Mouse (Mus musculus) neural tube, embryonic 12.5 days (tissue): Measurements from ENCODE around the gene Pah. TPM values are rescaled to one million over a fixed set of nuclear protein-coding genes. Genes with fewer than 3 reads are reported as not detected.

ENCODE experiments used
- ATAC-seq: fragments of 200-750 bp; cut with Nextera tagmentation; 2 replicates; pipeline ENCODE4 v1.8.0; 2017; ENCODE audit warnings: low read depth, mild to moderate bottlenecking, moderate TSS enrichment, moderate library complexity; ENCODE audit not compliant: low FRiP score
- H3K27ac ChIP-seq: fragments of 300-500 bp; sonication (generic); 2 replicates; pipeline ENCODE4 v1.5.1; 2016
- H3K27me3 ChIP-seq: fragments of 300-500 bp; sonication (generic); replicated peaks from 2 replicates; pipeline ENCODE4 v1.6.1; 2016; ENCODE audit warnings: mild to moderate bottlenecking
- H3K36me3 ChIP-seq: fragments of 300-500 bp; sonication (generic); 2 replicates; pipeline ENCODE4 v1.6.1; 2016; ENCODE audit warnings: mild to moderate bottlenecking
- H3K4me1 ChIP-seq: fragments of 300-500 bp; sonication (generic); 2 replicates; pipeline ENCODE4 v1.6.1; 2016
- H3K4me2 ChIP-seq: fragments of 300-500 bp; sonication (generic); replicated peaks from 2 replicates; pipeline ENCODE4 v1.6.1; 2016; ENCODE audit warnings: mild to moderate bottlenecking
- H3K4me3 ChIP-seq: fragments of 300-500 bp; sonication (generic); 2 replicates; pipeline ENCODE4 v1.5.1; 2016
- H3K9ac ChIP-seq: fragments of 300-500 bp; sonication (generic); 2 replicates; pipeline ENCODE4 v1.6.1; 2016; ENCODE audit warnings: mild to moderate bottlenecking
- H3K9me3 ChIP-seq: fragments of 300-500 bp; sonication (generic); 2 replicates; pipeline ENCODE4 v1.6.1; 2016; ENCODE audit warnings: mild to moderate bottlenecking
- WGBS: fragments of 180-500 bp; shearing (Covaris S2); methylation state at CpG from one replicate; pipeline ENCODE4 v1.1.7; 2016; 5-methylcytosine and 5-hydroxymethylcytosine counted together
- polyA plus RNA-seq: library from polyadenylated mRNA; unstranded; fragments of >200 nt; fragmentation: Nextera tagmentation; extraction: Ambion mirVana; gene quantifications from 2 replicates; pipeline ENCODE4 v1.2.1, GENCODE M21; 2016

Gene Pah
- 0.11 TPM in 1 of 2 replicates, not detected in the other for polyA plus RNA-seq

- Histone ChIP-seq H3K27me3 (no peaks in the 10 kb centered on the region), H3K9ac (no peak within 1 kb of the TSS), H3K4me1 (no peaks in the 10 kb centered on the region), H3K4me2 (no peak within 1 kb of the TSS), H3K36me3 (no peaks in the 10 kb centered on the region), H3K27ac (no peak within 1 kb of the TSS), H3K4me3 (no peak within 1 kb of the TSS), H3K9me3 (no peaks in the 10 kb centered on the region)
- ATAC-seq, result no peak
- 92% methylated on average over 5 of the region's 5 CpGs for WGBS
Observed at GRCm38 (mm10) chr10:87521646-87522045, at the start of gene Pah. Pah (plus strand) TSS chr10:87521795.

- ATAC-seq, result peak; percentile 53; the same call in 1 of the 2 replicates
- H3K4me1 ChIP-seq, result peaks cover 9% of the 10 kb centered on the region; the same call in 1 of the 2 replicates
- H3K27ac ChIP-seq, result no peak overlapping the region
- 18% methylated on average over 10 of the region's 10 CpGs for WGBS
- no peak overlapping the region for H3K9ac ChIP-seq
- no peaks in the 10 kb centered on the region for H3K9me3 ChIP-seq
- no peaks in the 10 kb centered on the region for H3K27me3 ChIP-seq
- H3K4me3 ChIP-seq, result no peak overlapping the region
- H3K4me2 ChIP-seq, result no peak overlapping the region
- no peaks in the 10 kb centered on the region for H3K36me3 ChIP-seq
Observed at GRCm38 (mm10) chr10:87473475-87474131, 48.0 kb upstream of the Pah start.

- Histone ChIP-seq H3K27ac (no peak overlapping the region), H3K4me2 (no peak overlapping the region), H3K36me3 (no peaks in the 10 kb centered on the region), H3K4me3 (no peak overlapping the region), H3K9ac (no peak overlapping the region), H3K4me1 (peaks cover 9% of the 10 kb centered on the region; the same call in 1 of the 2 replicates), H3K9me3 (peaks cover under 1% of the 10 kb centered on the region; the same call in 1 of the 2 replicates), H3K27me3 (no peaks in the 10 kb centered on the region)
- 40% methylated on average over 2 of the region's 2 CpGs for WGBS
- no peak for ATAC-seq
Observed at GRCm38 (mm10) chr10:87474971-87475370, 46.6 kb upstream of the Pah start.

GRCm38 (mm10) chr10:87477895-87478294 is 43.7 kb upstream of the Pah start:
- Histone ChIP-seq H3K27ac (no peak overlapping the region), H3K36me3 (no peaks in the 10 kb centered on the region), H3K27me3 (no peaks in the 10 kb centered on the region), H3K4me2 (no peak overlapping the region), H3K9me3 (peaks cover 4% of the 10 kb centered on the region; the same call in 1 of the 2 replicates), H3K4me1 (peaks cover 8% of the 10 kb centered on the region; the same call in 1 of the 2 replicates), H3K9ac (no peak overlapping the region), H3K4me3 (no peak overlapping the region)
- no peak; the same call in 1 of the 2 replicates for ATAC-seq
- 42% methylated on average over 5 of the region's 5 CpGs for WGBS

- Histone ChIP-seq H3K9me3 (peaks cover 2% of the 10 kb centered on the region; the same call in 1 of the 2 replicates), H3K4me2 (peak overlapping the region; percentile 68), H3K36me3 (no peaks in the 10 kb centered on the region), H3K4me1 (peaks cover 43% of the 10 kb centered on the region), H3K27me3 (peaks cover 21% of the 10 kb centered on the region; the same call in 1 of the 2 replicates), H3K4me3 (peak overlapping the region; percentile 27; the same call in 1 of the 2 replicates), H3K9ac (0 out of 2 replicates have a peak overlapping the region, but pooled peaks have one; percentile 48), H3K27ac (no peak overlapping the region)
- peak; percentile 29; the same call in 1 of the 2 replicates for ATAC-seq
- WGBS, result 2% methylated on average over 17 of the region's 17 CpGs
Observed at GRCm38 (mm10) chr10:87484831-87485720, 36.5 kb upstream of the Pah start.

- under 1% methylated on average over 33 of the region's 33 CpGs for WGBS
- peaks cover 49% of the 10 kb centered on the region for H3K4me1 ChIP-seq
- H3K36me3 ChIP-seq, result no peaks in the 10 kb centered on the region
- peaks cover 21% of the 10 kb centered on the region; the same call in 1 of the 2 replicates for H3K27me3 ChIP-seq
- H3K9me3 ChIP-seq, result no peaks in the 10 kb centered on the region
- H3K27ac ChIP-seq, result no peak overlapping the region
- peak; percentile 39; the same call in 1 of the 2 replicates for ATAC-seq
- H3K9ac ChIP-seq, result peak overlapping the region; percentile 48
- H3K4me3 ChIP-seq, result peak overlapping the region; percentile 27
- peak overlapping the region; percentile 68 for H3K4me2 ChIP-seq
Observed at GRCm38 (mm10) chr10:87485721-87486620, 35.6 kb upstream of the Pah start.

- Histone ChIP-seq H3K9me3 (no peaks in the 10 kb centered on the region), H3K4me2 (peak overlapping the region; percentile 78), H3K9ac (no peak overlapping the region), H3K4me1 (peaks cover 59% of the 10 kb centered on the region), H3K27ac (peak overlapping the region; percentile 4; the same call in 1 of the 2 replicates), H3K27me3 (peaks cover 24% of the 10 kb centered on the region), H3K4me3 (no peak overlapping the region), H3K36me3 (no peaks in the 10 kb centered on the region)
- ATAC-seq, result peak; percentile 75
- WGBS, result under 1% methylated on average over 16 of the region's 16 CpGs
Observed at GRCm38 (mm10) chr10:87488429-87489145, 33.0 kb upstream of the Pah start.

GRCm38 (mm10) chr10:87489246-87490009 is 32.2 kb upstream of the Pah start:
- Histone ChIP-seq H3K4me2 (peak overlapping the region; percentile 78), H3K9me3 (no peaks in the 10 kb centered on the region), H3K27ac (peak overlapping the region; percentile 23; the same call in 1 of the 2 replicates), H3K27me3 (peaks cover 26% of the 10 kb centered on the region), H3K36me3 (no peaks in the 10 kb centered on the region), H3K9ac (0 out of 2 replicates have a peak overlapping the region, but pooled peaks have one; percentile 10), H3K4me1 (peaks cover 66% of the 10 kb centered on the region), H3K4me3 (no peak overlapping the region)
- peak; percentile 18 for ATAC-seq
- 1% methylated on average over 18 of the region's 18 CpGs for WGBS

- Histone ChIP-seq H3K27me3 (peaks cover 24% of the 10 kb centered on the region), H3K27ac (0 out of 2 replicates have a peak overlapping the region, but pooled peaks have one; percentile 5), H3K36me3 (no peaks in the 10 kb centered on the region), H3K4me2 (peak overlapping the region; percentile 78), H3K4me1 (peaks cover 63% of the 10 kb centered on the region), H3K9ac (no peak overlapping the region), H3K9me3 (no peaks in the 10 kb centered on the region), H3K4me3 (0 out of 2 replicates have a peak overlapping the region, but pooled peaks have one; percentile 16)
- 0% methylated on average over 2 of the region's 2 CpGs for WGBS
- no peak for ATAC-seq
Observed at GRCm38 (mm10) chr10:87490328-87490727, 31.3 kb upstream of the Pah start.

GRCm38 (mm10) chr10:87491485-87492040 is 30.0 kb upstream of the Pah start:
- peak overlapping the region; percentile 78 for H3K4me2 ChIP-seq
- H3K4me3 ChIP-seq, result peak overlapping the region; percentile 63
- WGBS, result 2% methylated on average over 11 of the region's 11 CpGs
- H3K9me3 ChIP-seq, result peaks cover 4% of the 10 kb centered on the region; the same call in 1 of the 2 replicates
- peak overlapping the region; percentile 87 for H3K9ac ChIP-seq
- no peak overlapping the region for H3K27ac ChIP-seq
- no peak for ATAC-seq
- no peaks in the 10 kb centered on the region for H3K36me3 ChIP-seq
- peaks cover 27% of the 10 kb centered on the region for H3K27me3 ChIP-seq
- H3K4me1 ChIP-seq, result peaks cover 51% of the 10 kb centered on the region
